Mouse (Mus musculus) ES-E14 (cell line): ENCODE measurements around the gene Atp1a1. TPM values are rescaled to one million over a fixed set of nuclear protein-coding genes. Genes with fewer than 3 reads are reported as not detected.

Source experiments
- DNase-seq: peaks from one replicate; pipeline ENCODE4 v3.0.0-alpha.2; 2013; ENCODE audit warnings: low read depth, low spot score
- H3K27ac ChIP-seq: 2 replicates; pipeline ENCODE4 v1.5.1; 2012; ENCODE audit warnings: low read depth, mild to moderate bottlenecking, low read length, moderate library complexity, mixed read lengths; ENCODE audit not compliant: poor library complexity, insufficient read depth, severe bottlenecking
- H3K36me3 ChIP-seq: 2 replicates; pipeline ENCODE4 v1.6.1; 2012; ENCODE audit warnings: mild to moderate bottlenecking, low read length, moderate library complexity, mixed read lengths; ENCODE audit not compliant: control insufficient read depth, poor library complexity, insufficient read depth, severe bottlenecking
- H3K4me1 ChIP-seq, 2 experiments: fragments of 150-350 bp in 1 of 2; sonication (generic) in 1 of 2; 2 replicates each; pipeline ENCODE4 v1.6.1; 2012; ENCODE audit warnings: low read length in 2 of 2, mild to moderate bottlenecking in 1 of 2, mixed read lengths in 1 of 2; ENCODE audit not compliant: control insufficient read depth in 2 of 2, insufficient read depth in 2 of 2, poor library complexity in 1 of 2
- H3K4me3 ChIP-seq, 2 experiments: fragments of 150-350 bp in 1 of 2; sonication (generic) in 1 of 2; 2 replicates each; pipeline ENCODE4 v1.5.1; 2012; ENCODE audit warnings: low read length in 2 of 2, low read depth in 1 of 2, mild to moderate bottlenecking in 1 of 2, mixed read lengths in 1 of 2; ENCODE audit not compliant: insufficient read depth in 1 of 2, poor library complexity in 1 of 2, severe bottlenecking in 1 of 2
- H3K9ac ChIP-seq: 2 replicates; pipeline ENCODE4 v1.6.1; 2012; ENCODE audit warnings: low read depth, mild to moderate bottlenecking, low read length, mixed read lengths; ENCODE audit not compliant: poor library complexity, insufficient read depth, severe bottlenecking
- H3K9me3 ChIP-seq: fragments of 150-350 bp; sonication (generic); 2 replicates; pipeline ENCODE4 v1.6.1; 2012; ENCODE audit warnings: low read depth, mild to moderate bottlenecking, low read length; ENCODE audit not compliant: control insufficient read depth, insufficient read depth
- CHD2 ChIP-seq: IDR thresholded peaks from 2 replicates; pipeline ENCODE4 v1.6.1; 2014; ENCODE audit warnings: mild to moderate bottlenecking, low read depth, low read length, inconsistent platforms
- HCFC1 ChIP-seq: IDR thresholded peaks from 2 replicates; pipeline ENCODE4 v1.6.1; 2012; ENCODE audit warnings: low read length, inconsistent platforms, borderline replicate concordance; ENCODE audit not compliant: insufficient read depth
- MAFK ChIP-seq: IDR thresholded peaks from 2 replicates; pipeline ENCODE4 v1.6.1; 2014; ENCODE audit warnings: mild to moderate bottlenecking, low read depth, low read length, inconsistent platforms; ENCODE audit not compliant: insufficient read depth
- ZC3H11A ChIP-seq: IDR thresholded peaks from 2 replicates; pipeline ENCODE4 v1.6.1; 2012; ENCODE audit warnings: low read depth, mild to moderate bottlenecking, inconsistent platforms, low read length, borderline replicate concordance
- ZNF384 ChIP-seq: IDR thresholded peaks from 2 replicates; pipeline ENCODE4 v1.6.1; 2012; ENCODE audit warnings: low read depth, low read length, inconsistent platforms
- in situ Hi-C, 2 experiments: fragments of 600-800 bp; cut with MboI; formaldehyde crosslinking; loops; one replicate each; pipeline ENCODE4 v1.15.1; 2025; ENCODE audit warnings: low sequenced_read_pairs in 2 of 2, inconsistent platforms in 1 of 2; ENCODE audit not compliant: unreplicated experiment in 2 of 2
- total RNA-seq: library from RNA; depleted of rRNA; stranded (reverse); fragments of 300-350 nt; gene quantifications from 2 replicates; pipeline ENCODE4 v1.2.3, GENCODE M21; 2012

The Atp1a1 gene
- total RNA-seq, 1 experiment: 485 TPM

GRCm38 (mm10) chr3:101570747-101571514 is 33.6 kb downstream of the Atp1a1 start:
- Histone ChIP-seq H3K9ac (peak overlapping the region; percentile 28; the same call in 1 of the 2 replicates), H3K4me3 (peak overlapping the region; percentile 1 to 32; a peak in 3 of 4 replicates), H3K36me3 (peaks cover 9% of the 10 kb centered on the region), H3K4me1 (peaks cover 4 to 29% of the 10 kb centered on the region in 2 experiments), H3K27ac (peak overlapping the region; percentile 95), H3K9me3 (no peaks in the 10 kb centered on the region)
- no peak for TF ChIP-seq CHD2
- TF ChIP-seq HCFC1: no peak
- no peak for TF ChIP-seq MAFK
- TF ChIP-seq ZC3H11A: no peak
- no peak for TF ChIP-seq ZNF384
- in situ Hi-C loops: no loop called here
- peak; percentile 96 for DNase-seq

GRCm38 (mm10) chr3:101570246-101570645 is 34.2 kb downstream of the Atp1a1 start:
- Histone ChIP-seq H3K36me3 (peaks cover 3% of the 10 kb centered on the region; the same call in 1 of the 2 replicates), H3K9ac (no peak overlapping the region), H3K4me1 (peaks cover 4 to 26% of the 10 kb centered on the region in 2 experiments), H3K9me3 (no peaks in the 10 kb centered on the region), H3K4me3 (0 out of 4 replicates have a peak overlapping the region, but pooled peaks of 1 of the 2 experiments have one; percentile 6), H3K27ac (peak overlapping the region; percentile 95)
- TF ChIP-seq CHD2 (no peak), ZNF384 (0 out of 2 replicates have a peak, but pooled peaks have one; percentile 2)
- in situ Hi-C loops: no loop called here
- peak; percentile 48 for DNase-seq

- Histone ChIP-seq H3K9me3 (no peaks in the 10 kb centered on the region), H3K4me1 (peaks cover 4 to 26% of the 10 kb centered on the region in 2 experiments), H3K27ac (no peak overlapping the region), H3K9ac (no peak overlapping the region), H3K4me3 (no peak overlapping the region), H3K36me3 (no peaks in the 10 kb centered on the region)
- TF ChIP-seq MAFK: no peak
- no peak for TF ChIP-seq HCFC1
- TF ChIP-seq CHD2: no peak
- no peak for TF ChIP-seq ZNF384
- no peak for TF ChIP-seq ZC3H11A
- in situ Hi-C loops: no loop called here
- DNase-seq: no peak
Measured at GRCm38 (mm10) chr3:101568627-101569026, 35.9 kb downstream of the Atp1a1 start.

- H3K9ac ChIP-seq: no peak overlapping the region
- peaks cover 2 to 6% of the 10 kb centered on the region in 2 experiments; a peak in 3 of 4 replicates for H3K4me1 ChIP-seq
- H3K9me3 ChIP-seq: no peaks in the 10 kb centered on the region
- no peak overlapping the region for H3K4me3 ChIP-seq
- no peak for TF ChIP-seq HCFC1
- TF ChIP-seq ZNF384: no peak
- TF ChIP-seq ZC3H11A: no peak
- TF ChIP-seq MAFK: no peak
- TF ChIP-seq CHD2: no peak
- no peaks in the 10 kb centered on the region for H3K36me3 ChIP-seq
- DNase-seq: no peak
- no peak overlapping the region for H3K27ac ChIP-seq
- in situ Hi-C loops: no loop called here
Measured at GRCm38 (mm10) chr3:101564011-101564410, 40.5 kb downstream of the Atp1a1 start.
